Mouse (Mus musculus) E14TG2a.4 (cell line): ENCODE data around the gene Bsg.

Source experiments
- CTCF ChIP-seq: conservative IDR thresholded peaks from 2 replicates; pipeline ENCODE4 v1.5.1; 2014; ENCODE audit warnings: low read length
- NANOG ChIP-seq: IDR thresholded peaks from 2 replicates; pipeline ENCODE4 v1.6.1; 2014; ENCODE audit warnings: borderline replicate concordance, low read length, mixed read lengths
- POU5F1 ChIP-seq: IDR thresholded peaks from 2 replicates; pipeline ENCODE4 v1.6.1; 2014; ENCODE audit warnings: low read length, borderline replicate concordance

DNA sequence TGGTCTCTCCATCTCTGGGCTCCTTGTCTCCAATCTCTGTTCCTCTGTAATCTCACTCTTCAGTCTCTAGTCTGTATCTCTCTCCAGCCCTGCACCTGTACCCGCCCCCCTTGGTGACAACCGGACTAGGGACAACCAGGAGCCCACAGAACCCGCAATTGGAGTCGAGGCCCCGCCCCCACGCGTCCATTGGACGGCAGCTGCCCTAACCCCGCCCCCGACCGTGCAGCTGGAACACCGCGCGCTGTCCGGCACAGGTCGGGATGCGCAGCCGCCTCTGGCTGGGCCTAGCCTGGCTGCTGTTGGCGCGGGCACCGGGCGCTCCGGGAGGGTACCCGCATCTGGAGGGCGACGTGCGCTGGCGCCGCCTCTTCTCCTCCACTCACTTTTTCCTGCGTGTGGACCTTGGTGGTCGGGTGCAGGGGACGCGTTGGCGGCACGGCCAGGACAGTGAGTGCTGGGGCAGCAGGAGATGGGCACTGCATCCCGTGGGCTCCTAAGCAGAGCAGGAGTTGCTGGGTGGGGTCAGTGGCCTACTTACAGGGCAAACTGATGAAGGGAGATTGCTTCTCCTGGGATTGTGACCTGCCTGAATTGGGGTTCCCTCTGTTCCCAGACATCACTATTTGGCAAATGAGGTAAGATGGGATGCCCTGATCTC is 50.7 kb downstream of the Bsg start, which contains the start of gene Fgf22:
- TF ChIP-seq CTCF = no peak
- no peak for TF ChIP-seq POU5F1
- no peak for TF ChIP-seq NANOG
